Mouse (Mus musculus) CH12.LX (cell line): Measurements from ENCODE around the gene Lrrc46. TPM values are rescaled to one million over a fixed set of nuclear protein-coding genes. Genes with fewer than 3 reads are reported as not detected.

ENCODE experiments used
- DNase-seq: peaks from one replicate; pipeline ENCODE4 v3.0.0-alpha.2; 2013; ENCODE audit errors: extremely low read depth
- H3K27ac ChIP-seq: 2 replicates; pipeline ENCODE4 v1.5.1; 2012; ENCODE audit warnings: low read depth, mild to moderate bottlenecking, control low read depth, moderate library complexity; ENCODE audit not compliant: insufficient read depth
- H3K27me3 ChIP-seq: replicated peaks from 2 replicates; pipeline ENCODE3; 2012; ENCODE audit warnings: inconsistent platforms
- H3K36me3 ChIP-seq, 2 experiments: replicated peaks in 1 of 2; 2 replicates each; pipeline versions ENCODE3 to v1.6.1; 2012; ENCODE audit warnings: inconsistent platforms in 1 of 2, low read length in 1 of 2, mild to moderate bottlenecking in 1 of 2, mixed read lengths in 1 of 2, moderate library complexity in 1 of 2; ENCODE audit not compliant: control insufficient read depth in 1 of 2, insufficient read depth in 1 of 2
- H3K4me1 ChIP-seq, 2 experiments: 2 replicates each; pipeline ENCODE4 v1.6.1; 2012; ENCODE audit warnings: inconsistent platforms in 1 of 2, moderate library complexity in 1 of 2; ENCODE audit not compliant: insufficient read depth in 2 of 2, control insufficient read depth in 1 of 2
- H3K4me2 ChIP-seq: 2 replicates; pipeline ENCODE4 v1.6.1; 2012; ENCODE audit warnings: low read depth, mild to moderate bottlenecking, control low read depth; ENCODE audit not compliant: poor library complexity, insufficient read depth, severe bottlenecking
- H3K4me3 ChIP-seq, 3 experiments: fragments of 150-350 bp in 1 of 3; sonication (generic) in 1 of 3; replicated peaks in 1 of 3; 2 replicates each; pipeline versions ENCODE3 to v1.5.1; 2011 to 2012; ENCODE audit warnings: low read depth in 2 of 3, low read length in 2 of 3, mild to moderate bottlenecking in 2 of 3, moderate library complexity in 2 of 3, control low read depth in 1 of 3, improper control_type of control experiment in 1 of 3, inconsistent platforms in 1 of 3, mixed read lengths in 1 of 3; ENCODE audit not compliant: poor library complexity in 1 of 3
- H3K79me2 ChIP-seq: replicated peaks from 2 replicates; pipeline ENCODE4 v1.6.1; 2012; ENCODE audit warnings: mild to moderate bottlenecking, moderate library complexity; ENCODE audit not compliant: control insufficient read depth, poor library complexity, insufficient read depth, severe bottlenecking; ENCODE audit errors: extremely low read depth
- H3K9ac ChIP-seq: 2 replicates; pipeline ENCODE4 v1.6.1; 2012; ENCODE audit warnings: low read depth, mild to moderate bottlenecking, control low read depth, moderate library complexity; ENCODE audit not compliant: insufficient read depth
- H3K9me3 ChIP-seq: replicated peaks from 2 replicates; pipeline ENCODE3; 2012; ENCODE audit warnings: low read length, inconsistent platforms, mixed read lengths
- BHLHE40 ChIP-seq: IDR thresholded peaks from 2 replicates; pipeline ENCODE4 v1.6.1; 2011; ENCODE audit warnings: mild to moderate bottlenecking, low read depth, low read length, improper control_type of control experiment
- CHD2 ChIP-seq: IDR thresholded peaks from 2 replicates; pipeline ENCODE4 v1.6.1; 2011; ENCODE audit warnings: low read length, improper control_type of control experiment
- CTCF ChIP-seq, 2 experiments: IDR thresholded peaks in 1 of 2; conservative IDR thresholded peaks in 1 of 2; 2 replicates each; pipeline ENCODE4 v1.5.1; 2011 to 2012; ENCODE audit warnings: low read depth in 2 of 2, low read length in 2 of 2, improper control_type of control experiment in 1 of 2, inconsistent platforms in 1 of 2, mild to moderate bottlenecking in 1 of 2, moderate library complexity in 1 of 2
- ELF1 ChIP-seq: IDR thresholded peaks from 2 replicates; pipeline ENCODE4 v1.6.1; 2014; ENCODE audit warnings: low read depth, mild to moderate bottlenecking, inconsistent platforms, low read length, improper control_type of control experiment
- ETS1 ChIP-seq: conservative IDR thresholded peaks from 2 replicates; pipeline ENCODE4 v1.6.1; 2012; ENCODE audit warnings: low read depth, mild to moderate bottlenecking, inconsistent platforms, low read length, improper control_type of control experiment, moderate library complexity
- IRF4 ChIP-seq: IDR thresholded peaks from 2 replicates; pipeline ENCODE4 v1.6.1; 2014; ENCODE audit warnings: low read depth, mild to moderate bottlenecking, inconsistent platforms, low read length, improper control_type of control experiment
- JUND ChIP-seq: conservative IDR thresholded peaks from 2 replicates; pipeline ENCODE4 v1.6.1; 2011; ENCODE audit warnings: low read depth, low read length, improper control_type of control experiment
- MAZ ChIP-seq: IDR thresholded peaks from 2 replicates; pipeline ENCODE4 v1.6.1; 2012; ENCODE audit warnings: low read depth, mild to moderate bottlenecking, inconsistent platforms, low read length, improper control_type of control experiment, moderate library complexity
- MXI1 ChIP-seq: IDR thresholded peaks from 2 replicates; pipeline ENCODE4 v1.6.1; 2011; ENCODE audit warnings: mild to moderate bottlenecking, low read depth, low read length, improper control_type of control experiment
- MYC ChIP-seq: IDR thresholded peaks from 2 replicates; pipeline ENCODE4 v1.6.1; 2011; ENCODE audit warnings: low read depth, mild to moderate bottlenecking, improper control_type of control experiment, low read length
- NELFE ChIP-seq: IDR thresholded peaks from 2 replicates; pipeline ENCODE4 v1.6.1; 2011; ENCODE audit warnings: low read depth, low read length, improper control_type of control experiment
- NRF1 ChIP-seq: IDR thresholded peaks from 2 replicates; pipeline ENCODE4 v1.6.1; 2014; ENCODE audit warnings: low read depth, mild to moderate bottlenecking, inconsistent platforms, low read length, improper control_type of control experiment, moderate library complexity
- POLR2A ChIP-seq: IDR thresholded peaks from 2 replicates; pipeline ENCODE4 v1.6.1; 2011; ENCODE audit warnings: low read depth, mild to moderate bottlenecking, improper control_type of control experiment, low read length
- RAD21 ChIP-seq: IDR thresholded peaks from 2 replicates; pipeline ENCODE4 v1.6.1; 2011; ENCODE audit warnings: low read depth, mild to moderate bottlenecking, low read length, improper control_type of control experiment, moderate library complexity
- RCOR1 ChIP-seq: conservative IDR thresholded peaks from 2 replicates; pipeline ENCODE4 v1.6.1; 2012; ENCODE audit warnings: low read depth, mild to moderate bottlenecking, inconsistent platforms, low read length, improper control_type of control experiment
- SMC3 ChIP-seq: IDR thresholded peaks from 2 replicates; pipeline ENCODE4 v1.6.1; 2011; ENCODE audit warnings: low read depth, low read length, improper control_type of control experiment
- TBP ChIP-seq: conservative IDR thresholded peaks from 2 replicates; pipeline ENCODE4 v1.6.1; 2011; ENCODE audit warnings: low read depth, low read length, improper control_type of control experiment
- ZC3H11A ChIP-seq: IDR thresholded peaks from 2 replicates; pipeline ENCODE4 v1.6.1; 2012; ENCODE audit warnings: low read depth, mild to moderate bottlenecking, inconsistent platforms, low read length, improper control_type of control experiment
- ZNF384 ChIP-seq: IDR thresholded peaks from 2 replicates; pipeline ENCODE4 v1.6.1; 2012; ENCODE audit warnings: low read depth, low read length, improper control_type of control experiment, inconsistent platforms
- dilution Hi-C: fragments of 300-500 bp; cut with MboI; formaldehyde crosslinking; loops from 2 replicates; pipeline ENCODE4 v1.14.3; 2020; ENCODE audit warnings: low sequenced_read_pairs; ENCODE audit not compliant: extremely low pct_unique_long_range_greater_than_20kb, extremely low pct_ligation_motif_present
- in situ Hi-C: fragments of 300-500 bp; cut with MboI; formaldehyde crosslinking; loops from 3 replicates; pipeline ENCODE4 v1.14.3; 2019; ENCODE audit warnings: low sequenced_read_pairs, low pct_ligation_motif_present, low pct_unique_long_range_greater_than_20kb, mixed read lengths
- polyA plus RNA-seq: library from polyadenylated mRNA; unstranded; fragments of >175 nt; gene quantifications from 2 replicates; pipeline ENCODE4 v1.2.1, GENCODE M21; 2012; ENCODE audit warnings: low read depth; ENCODE audit not compliant: insufficient read length
- total RNA-seq, 2 experiments: library from RNA; depleted of rRNA; stranded (reverse); fragments of 300-350 nt in 1 of 2; fragments of >200 nt in 1 of 2; gene quantifications; 2 replicates each; pipeline ENCODE4 v1.2.3; 2012 to 2014

Lrrc46 gene
- total and polyA plus RNA-seq, 3 experiments: 0.38 to 0.91 TPM; not detected in 1

GRCm38 (mm10) chr11:97074235-97074634 lies 33.0 kb upstream of the Lrrc46 start:
- DNase-seq: no peak
- dilution Hi-C loops (no loop called here), in situ Hi-C loops (no loop called here)
- TF ChIP-seq NELFE: no peak
- Histone ChIP-seq H3K9me3 (no peaks in the 10 kb centered on the region), H3K4me1 (no peaks in the 10 kb centered on the region), H3K36me3 (peaks cover 0 to 16% of the 10 kb centered on the region in 2 experiments), H3K79me2 (no peaks in the 10 kb centered on the region), H3K27ac (no peak overlapping the region), H3K4me3 (no peak overlapping the region), H3K27me3 (no peaks in the 10 kb centered on the region), H3K4me2 (no peak overlapping the region), H3K9ac (no peak overlapping the region)

GRCm38 (mm10) chr11:97072533-97072932 lies 31.3 kb upstream of the Lrrc46 start:
- Histone ChIP-seq H3K4me1 (no peaks in the 10 kb centered on the region), H3K27ac (no peak overlapping the region), H3K9me3 (no peaks in the 10 kb centered on the region), H3K9ac (no peak overlapping the region), H3K27me3 (no peaks in the 10 kb centered on the region), H3K4me3 (no peak overlapping the region), H3K79me2 (no peaks in the 10 kb centered on the region), H3K4me2 (no peak overlapping the region), H3K36me3 (peaks cover 15 to 33% of the 10 kb centered on the region in 2 experiments)
- TF ChIP-seq CTCF (conservative IDR thresholded peaks at IDR 0.05 in 1 of 2, IDR thresholded peaks at IDR 0.05 in 1 of 2; ENCODE audit: low read depth in 2 of 2, low read length in 2 of 2): peak; percentile 66 to 97
- no peak for TF ChIP-seq MAZ
- no peak for TF ChIP-seq ZNF384
- TF ChIP-seq ZC3H11A: peak; percentile 56
- peak; percentile 80 for TF ChIP-seq SMC3
- no peak for TF ChIP-seq POLR2A
- TF ChIP-seq ELF1: no peak
- peak; percentile 58 for TF ChIP-seq BHLHE40
- TF ChIP-seq MYC: peak; percentile 52; the same call in 1 of the 2 replicates
- no peak for TF ChIP-seq MXI1
- TF ChIP-seq TBP: no peak
- peak; percentile 74 for TF ChIP-seq IRF4
- TF ChIP-seq ETS1: no peak
- no peak for TF ChIP-seq NRF1
- TF ChIP-seq CHD2: no peak
- TF ChIP-seq JUND: peak; percentile 36; the same call in 1 of the 2 replicates
- peak; percentile 94 for TF ChIP-seq RAD21
- TF ChIP-seq RCOR1: no peak
- peak; percentile 80 for DNase-seq
- in situ Hi-C loops (no loop called here), dilution Hi-C loops (no loop called here)
